In genomic region chr5:124309155-124309554, GRCm38 (mm10) we compare ENCODE assay signal across 21 mouse cellular contexts. TPM values are rescaled to one million over a fixed set of nuclear protein-coding genes. Genes with fewer than 3 reads are reported as not detected.
A peak's percentile ranks its signal among the peaks of the same experiment; 100 is the strongest.
DNase-seq lines count a peak whose midpoint lies in the region; ATAC-seq and TF ChIP-seq lines count a peak whose summit lies in the region.
"Had no signal": no experiment of that assay in that cellular context is flagged by ENCODE, and none has a peak within 500 bp of the region (broad histone marks: within the 10 kb centered on the region; RNA-seq: fewer than 3 reads in every experiment).

No protein-coding gene starts in this region.

- H3K4me2 ChIP-seq in forebrain, postnatal 0 days (ENCODE audit: low read depth) = no peak overlapping the region
- H3K4me2 ChIP-seq in heart, embryonic 12.5 days = no peak overlapping the region
- H3K4me2 ChIP-seq: heart, embryonic 11.5 days; hindbrain, embryonic 12.5 days; hindbrain, embryonic 15.5 days had no signal

- DNase-seq in adrenal gland, adult 2 months = peak; percentile 11
- DNase-seq in adrenal gland, adult 18-20 months (ENCODE audit: low spot score in 2 of 2) = no peak
- DNase-seq in forebrain, embryonic 10.5 days (ENCODE audit: extremely low spot score, low spot score) = peak; percentile 18
- DNase-seq in forebrain, postnatal 0 days = no peak
- DNase-seq in heart, postnatal 36 days = no peak
- DNase-seq: adrenal gland, postnatal 14 days; cerebellum, adult 11-12 months; cerebellum, adult 8-10 months; cerebellum, postnatal 10 days; cerebellum, postnatal 36 days; gastrocnemius, postnatal 10 days; gastrocnemius, postnatal 36 days; heart, adult 2 months; heart, postnatal 14 days; kidney, adult 2 months had no signal

- H3K4me3 ChIP-seq in forebrain, embryonic 10.5 days = no peak overlapping the region
- no peak overlapping the region for H3K4me3 ChIP-seq in forebrain, postnatal 0 days (ENCODE audit: low read depth, low read length)
- H3K4me3 ChIP-seq in heart, embryonic 12.5 days = no peak overlapping the region
- H3K4me3 ChIP-seq: heart, adult 2 months; hindbrain, embryonic 12.5 days; hindbrain, embryonic 15.5 days had no signal

- H3K4me1 ChIP-seq in forebrain, embryonic 10.5 days = peaks cover 4% of the 10 kb centered on the region; the same call in 1 of the 2 replicates
- no peaks in the 10 kb centered on the region for H3K4me1 ChIP-seq in forebrain, postnatal 0 days (ENCODE audit: insufficient read depth)
- H3K4me1 ChIP-seq in heart, embryonic 12.5 days (replicated peaks) = peaks cover 12% of the 10 kb centered on the region
- H3K4me1 ChIP-seq: hindbrain, embryonic 12.5 days; hindbrain, embryonic 15.5 days had no signal

- 78% methylated on average over 10 of the region's 10 CpGs for WGBS in forebrain, embryonic 10.5 days
- WGBS in forebrain, postnatal 0 days = 55% methylated on average over 10 of the region's 10 CpGs
- 72% methylated on average over 10 of the region's 10 CpGs for WGBS in heart, embryonic 12.5 days

- H3K27ac ChIP-seq in forebrain, embryonic 10.5 days = no peak overlapping the region
- no peak overlapping the region for H3K27ac ChIP-seq in forebrain, postnatal 0 days (ENCODE audit: low read depth, low read length)
- H3K27ac ChIP-seq in heart, embryonic 12.5 days (ENCODE audit: poor library complexity, severe bottlenecking) = peak overlapping the region; percentile 11; the same call in 1 of the 2 replicates
- H3K27ac ChIP-seq: heart, adult 2 months; hindbrain, embryonic 12.5 days; hindbrain, embryonic 15.5 days had no signal

- ATAC-seq in forebrain, postnatal 0 days = no peak
- ATAC-seq in heart, embryonic 12.5 days (ENCODE audit: insufficient number of reproducible peaks, low FRiP score) = no peak
- ATAC-seq: activated CD4-positive, CD25-positive, alpha-beta regulatory T cell, adult 4 months; intestine, postnatal 0 days had no signal

- peaks cover 31% of the 10 kb centered on the region for H3K27me3 ChIP-seq in forebrain, embryonic 10.5 days (ENCODE audit: poor library complexity, severe bottlenecking)
- H3K27me3 ChIP-seq in forebrain, postnatal 0 days (ENCODE audit: insufficient read depth, low read length) = no peaks in the 10 kb centered on the region
- H3K27me3 ChIP-seq in heart, embryonic 12.5 days (replicated peaks) = no peaks in the 10 kb centered on the region
- H3K27me3 ChIP-seq: hindbrain, embryonic 12.5 days; hindbrain, embryonic 15.5 days had no signal

- TF ChIP-seq CTCF in forebrain, postnatal 0 days (IDR thresholded peaks at IDR 0.05; ENCODE audit: low read depth) = no peak

- H3K36me3 ChIP-seq in forebrain, embryonic 10.5 days (replicated peaks) = peaks cover 97% of the 10 kb centered on the region
- H3K36me3 ChIP-seq in forebrain, postnatal 0 days (ENCODE audit: insufficient read depth) = peaks cover 50% of the 10 kb centered on the region
- H3K36me3 ChIP-seq in heart, embryonic 12.5 days = peaks cover 72% of the 10 kb centered on the region

- intact Hi-C loops in heart, postnatal 36 days (cut with DNase I) = no loop called here

- peaks cover 11% of the 10 kb centered on the region for H3K9me3 ChIP-seq in forebrain, embryonic 10.5 days
- H3K9me3 ChIP-seq in forebrain, postnatal 0 days (ENCODE audit: low read length) = no peaks in the 10 kb centered on the region
- H3K9me3 ChIP-seq in heart, embryonic 12.5 days (replicated peaks) = peaks cover 8% of the 10 kb centered on the region
- H3K9me3 ChIP-seq: hindbrain, embryonic 15.5 days had no signal

- no peak overlapping the region for H3K9ac ChIP-seq in forebrain, postnatal 0 days
- no peak overlapping the region for H3K9ac ChIP-seq in heart, embryonic 12.5 days
- H3K9ac ChIP-seq: hindbrain, embryonic 12.5 days; hindbrain, embryonic 15.5 days had no signal

RNA-seq across cellular contexts. Expression of gene Mphosph9, which starts 18.6 kb away (rescaled TPM):
- total RNA-seq in adrenal gland, adult 2 months (2021) = 1 to 10 TPM; 7.7 to 8.8 TPM
- polyA plus RNA-seq in adrenal gland, adult 2 months (2012; rRNA removed) = 1.6 and 2.1 TPM in 2 replicates
- total RNA-seq in adrenal gland, adult 18-20 months (2021) = 1 to 10 TPM; 5.7 to 7.6 TPM
- 19.5 and 20.9 TPM in 2 replicates for polyA plus RNA-seq in forebrain, embryonic 10.5 days (2016; fragmentation: Nextera tagmentation; extraction: Ambion mirVana)
- total RNA-seq in forebrain, postnatal 0 days (2014; rRNA removed) = 15.0 and 23.6 TPM in 2 replicates
- 4.5 and 7.8 TPM in 2 replicates for polyA plus RNA-seq in forebrain, postnatal 0 days (2015; fragmentation: Nextera tagmentation; extraction: Ambion mirVana)
- 13.4 and 14.8 TPM in 2 replicates for polyA plus RNA-seq in heart, embryonic 12.5 days (2016; fragmentation: Nextera tagmentation; extraction: Ambion mirVana)
- total RNA-seq in heart, postnatal 36 days (2021) = 1 to 10 TPM; 5.4 to 5.8 TPM

RNA-seq across cellular contexts. Expression of gene 2810006K23Rik, which starts 18.7 kb away (rescaled TPM):
- total RNA-seq in adrenal gland, adult 2 months (2021) = 10 to 100 TPM; 14.1 to 17.0 TPM
- polyA plus RNA-seq in adrenal gland, adult 2 months (2012; rRNA removed) = 5.8 and 6.0 TPM in 2 replicates
- 10 to 100 TPM; 12.9 to 13.4 TPM for total RNA-seq in adrenal gland, adult 18-20 months (2021)
- 24.9 and 25.7 TPM in 2 replicates for polyA plus RNA-seq in forebrain, embryonic 10.5 days (2016; fragmentation: Nextera tagmentation; extraction: Ambion mirVana)
- total RNA-seq in forebrain, postnatal 0 days (2014; rRNA removed) = 14.1 and 15.2 TPM in 2 replicates
- 9.1 and 9.2 TPM in 2 replicates for polyA plus RNA-seq in forebrain, postnatal 0 days (2015; fragmentation: Nextera tagmentation; extraction: Ambion mirVana)
- polyA plus RNA-seq in heart, embryonic 12.5 days (2016; fragmentation: Nextera tagmentation; extraction: Ambion mirVana) = 18.2 and 19.4 TPM in 2 replicates
- 10 to 100 TPM; 12.1 to 13.1 TPM for total RNA-seq in heart, postnatal 36 days (2021)

RNA-seq across cellular contexts. Expression of gene Cdk2ap1, which starts 53.7 kb away (rescaled TPM):
- 100 to 1,000 TPM; 161 to 168 TPM for total RNA-seq in adrenal gland, adult 2 months (2021)
- 88.7 and 116 TPM in 2 replicates for polyA plus RNA-seq in adrenal gland, adult 2 months (2012; rRNA removed)
- 100 to 1,000 TPM; 153 to 174 TPM for total RNA-seq in adrenal gland, adult 18-20 months (2021)
- polyA plus RNA-seq in forebrain, embryonic 10.5 days (2016; fragmentation: Nextera tagmentation; extraction: Ambion mirVana) = 57.3 and 64.7 TPM in 2 replicates
- total RNA-seq in forebrain, postnatal 0 days (2014; rRNA removed) = 178 and 183 TPM in 2 replicates
- polyA plus RNA-seq in forebrain, postnatal 0 days (2015; fragmentation: Nextera tagmentation; extraction: Ambion mirVana) = 101 and 115 TPM in 2 replicates
- 61.2 and 69.9 TPM in 2 replicates for polyA plus RNA-seq in heart, embryonic 12.5 days (2016; fragmentation: Nextera tagmentation; extraction: Ambion mirVana)
- 100 to 1,000 TPM; 164 to 167 TPM for total RNA-seq in heart, postnatal 36 days (2021)

RNA-seq across cellular contexts. Expression of gene Pitpnm2, which starts 59.6 kb away (rescaled TPM):
- 10 to 100 TPM; 41.6 to 65.2 TPM for total RNA-seq in adrenal gland, adult 2 months (2021)
- polyA plus RNA-seq in adrenal gland, adult 2 months (2012; rRNA removed) = 158 and 207 TPM in 2 replicates
- total RNA-seq in adrenal gland, adult 18-20 months (2021) = 10 to 100 TPM; 36.4 to 61.1 TPM
- polyA plus RNA-seq in forebrain, embryonic 10.5 days (2016; fragmentation: Nextera tagmentation; extraction: Ambion mirVana) = 2.1 and 3.0 TPM in 2 replicates
- total RNA-seq in forebrain, postnatal 0 days (2014; rRNA removed) = 33.8 and 38.4 TPM in 2 replicates
- polyA plus RNA-seq in forebrain, postnatal 0 days (2015; fragmentation: Nextera tagmentation; extraction: Ambion mirVana) = 9.2 and 10.1 TPM in 2 replicates
- 7.5 and 7.8 TPM in 2 replicates for polyA plus RNA-seq in heart, embryonic 12.5 days (2016; fragmentation: Nextera tagmentation; extraction: Ambion mirVana)
- total RNA-seq in heart, postnatal 36 days (2021) = 10 to 100 TPM; 43.9 to 45.5 TPM

Comparison
In these comparisons a context has a peak if more than half of its experiments do, and no peak if none do; other contexts are left out.
1. DNase-seq: peak in adrenal gland, adult 2 months (single experiment) and forebrain, embryonic 10.5 days (single experiment); none in adrenal gland, adult 18-20 months (0 of 2), forebrain, postnatal 0 days (single experiment) and heart, postnatal 36 days (0 of 2).